Mouse (Mus musculus) mesoderm, embryonic 11.5 days (tissue): ENCODE results near the gene Nt5e.
A peak's percentile ranks its signal among the peaks of the same experiment; 100 is the strongest.

Experiments
- DNase-seq: peaks from one replicate; pipeline ENCODE4 v3.0.0-alpha.2; 2012; ENCODE audit warnings: low read depth, low spot score

The Nt5e gene

DNA sequence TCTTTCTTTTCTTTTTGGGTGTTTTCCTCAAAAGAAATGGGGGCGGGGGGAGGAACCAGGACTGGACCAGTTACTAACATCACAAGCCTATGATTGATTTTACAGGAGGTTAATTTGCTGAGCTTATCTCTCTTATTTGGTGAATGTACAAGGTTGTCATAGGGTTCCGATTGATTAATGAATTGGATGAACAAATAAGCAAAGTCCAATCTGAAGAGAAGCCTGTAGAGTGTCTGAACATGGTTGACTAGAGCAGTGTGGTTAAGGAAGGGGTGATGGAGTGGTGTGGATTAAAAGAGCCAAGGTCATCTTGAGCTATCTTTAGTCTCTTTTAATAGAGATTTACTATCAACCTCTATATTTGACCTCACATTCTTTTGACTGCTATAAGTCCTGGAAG, 17.4 kb downstream of the Nt5e start:
- DNase-seq: no peak

GRCm38 (mm10) chr9:88346857-88347256, 19.9 kb downstream of the Nt5e start:
- no peak for DNase-seq

- no peak for DNase-seq
Measured at GRCm38 (mm10) chr9:88348623-88349022, 21.6 kb downstream of the Nt5e start.

- DNase-seq: no peak
Measured at GRCm38 (mm10) chr9:88350317-88350716, 23.3 kb downstream of the Nt5e start.

GRCm38 (mm10) chr9:88351163-88351562, 24.2 kb downstream of the Nt5e start:
- DNase-seq: no peak

GRCm38 (mm10) chr9:88352741-88353140, 25.7 kb downstream of the Nt5e start:
- peak; percentile 18 for DNase-seq

DNA sequence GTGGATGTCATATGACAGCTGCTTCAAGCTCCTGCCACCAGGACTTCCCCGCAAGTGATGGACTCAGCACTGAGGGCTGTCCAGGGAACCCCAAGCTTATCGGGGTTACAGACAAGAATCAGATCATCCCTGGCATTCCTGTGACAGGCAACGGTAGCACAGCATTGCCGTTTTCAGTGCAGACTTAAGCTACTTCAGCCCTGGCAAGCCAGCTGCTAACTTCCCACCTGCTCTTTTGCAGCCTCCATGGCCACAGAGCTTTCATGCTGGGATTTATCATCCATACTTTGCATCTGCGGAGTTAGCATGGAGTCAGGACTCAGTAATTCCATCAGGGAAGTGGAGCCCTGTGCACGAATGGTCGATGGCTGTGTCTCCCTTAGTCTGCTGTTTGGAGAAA, 26.5 kb downstream of the Nt5e start:
- no peak for DNase-seq

DNA sequence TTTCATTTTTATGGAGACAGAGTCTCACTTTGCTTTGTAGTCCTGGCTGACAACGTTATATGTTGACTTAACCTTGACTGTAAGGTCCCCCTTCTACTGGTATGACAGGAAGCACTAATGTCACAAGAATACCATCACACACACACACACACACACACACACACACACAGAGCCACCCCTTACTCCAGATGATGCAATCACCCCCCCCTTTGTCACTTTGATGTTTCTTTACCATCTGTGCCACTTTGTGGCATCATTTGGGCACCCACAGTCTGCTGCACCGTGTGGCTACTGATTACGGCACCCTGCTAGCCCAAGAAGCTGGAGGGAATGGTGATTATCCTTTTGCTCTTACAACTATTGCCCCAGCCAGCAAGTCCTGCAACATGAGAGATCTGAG, 30.2 kb downstream of the Nt5e start:
- no peak for DNase-seq

GRCm38 (mm10) chr9:88359140-88359539, 32.1 kb downstream of the Nt5e start:
- DNase-seq: no peak

GRCm38 (mm10) chr9:88361211-88361909, 34.4 kb downstream of the Nt5e start:
- DNase-seq: no peak

GRCm38 (mm10) chr9:88362055-88362850, 35.3 kb downstream of the Nt5e start:
- no peak for DNase-seq

- no peak for DNase-seq
Measured at GRCm38 (mm10) chr9:88363102-88363501, 36.1 kb downstream of the Nt5e start.

GRCm38 (mm10) chr9:88366308-88366707, 39.3 kb downstream of the Nt5e start:
- no peak for DNase-seq

- DNase-seq: no peak
Measured at GRCm38 (mm10) chr9:88366819-88367218, 39.8 kb downstream of the Nt5e start.

- no peak for DNase-seq
Measured at GRCm38 (mm10) chr9:88367322-88367721, 40.3 kb downstream of the Nt5e start.

DNA sequence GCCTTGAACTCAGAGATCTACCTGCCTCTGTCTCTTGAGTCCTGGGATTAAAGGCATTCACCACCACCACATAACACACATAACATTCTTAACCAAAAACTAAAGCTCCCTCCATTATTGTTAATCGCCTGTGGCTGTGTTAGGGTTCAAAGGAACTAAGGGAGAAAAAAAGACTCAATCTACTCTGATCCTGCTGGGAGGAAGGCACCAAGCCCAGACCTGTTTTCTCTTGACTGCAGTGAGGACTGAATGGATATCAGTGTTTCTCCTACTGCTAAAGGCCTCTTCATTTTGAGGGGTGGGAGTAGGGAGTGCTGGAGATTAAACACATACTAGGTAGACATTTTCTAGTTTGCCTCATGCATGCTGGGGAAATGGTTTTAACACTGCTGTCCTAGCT, 40.8 kb downstream of the Nt5e start:
- no peak for DNase-seq

GRCm38 (mm10) chr9:88368476-88368875, 41.5 kb downstream of the Nt5e start:
- DNase-seq: no peak

DNA sequence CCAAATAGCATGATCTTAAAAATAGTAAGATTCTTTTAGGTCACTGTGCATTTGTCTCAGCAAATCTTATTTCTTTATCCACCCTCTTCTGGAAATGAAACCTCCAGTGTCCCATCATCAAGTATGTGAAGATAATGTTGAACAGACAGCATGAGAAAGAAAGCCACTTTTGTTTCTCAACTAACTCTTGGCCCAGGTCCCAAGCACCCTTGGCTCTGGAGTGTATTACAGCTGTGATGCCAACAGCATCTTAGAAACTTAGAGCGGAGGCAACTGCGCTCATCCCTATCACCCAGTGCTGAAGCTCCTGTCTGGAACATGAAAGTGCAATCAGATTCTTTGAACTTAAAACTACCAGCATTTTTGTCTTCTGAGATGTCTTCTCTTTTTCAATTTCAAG, 42.7 kb downstream of the Nt5e start:
- DNase-seq: no peak

- no peak for DNase-seq
Measured at GRCm38 (mm10) chr9:88371201-88371600, 44.2 kb downstream of the Nt5e start.

DNA sequence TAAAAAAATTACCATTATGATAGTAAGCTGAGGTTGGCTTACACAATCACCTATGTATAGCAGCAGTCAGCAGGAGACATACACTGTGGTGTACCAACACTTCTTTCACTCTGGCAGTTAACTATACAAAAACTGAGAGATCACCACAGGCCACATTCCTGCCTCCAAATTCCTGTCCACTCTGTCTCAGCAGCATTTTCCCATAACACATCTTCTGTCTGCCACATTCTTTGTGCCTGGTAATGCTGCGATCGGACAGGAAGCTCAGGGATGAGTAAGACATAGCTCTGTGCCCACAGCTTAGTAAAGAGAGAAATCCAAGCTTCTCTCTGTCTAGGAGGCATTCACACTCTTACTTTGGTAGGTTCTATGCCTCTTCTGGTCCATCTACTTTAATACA, 46.0 kb downstream of the Nt5e start:
- peak; percentile 22 for DNase-seq

DNA sequence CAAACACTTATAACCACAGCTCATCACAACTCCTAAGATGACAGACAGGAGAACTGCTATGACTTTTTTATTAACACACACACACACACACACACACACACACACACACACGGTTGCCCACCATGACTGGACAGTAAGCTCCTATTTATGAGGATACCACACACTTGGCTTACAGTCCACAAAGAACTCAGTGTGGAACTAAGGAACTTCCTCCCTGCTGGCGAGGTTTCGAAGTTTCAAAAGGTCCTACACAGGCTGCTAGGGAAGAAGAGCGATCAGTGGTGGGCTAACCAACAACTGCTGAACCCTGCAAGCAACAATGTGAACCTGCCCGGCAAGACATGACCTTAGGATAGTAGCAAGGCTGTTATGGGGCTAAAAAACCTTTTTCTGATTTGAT, 50.5 kb downstream of the Nt5e start:
- DNase-seq: no peak

GRCm38 (mm10) chr9:88379057-88379456, 52.1 kb downstream of the Nt5e start:
- no peak for DNase-seq

DNA sequence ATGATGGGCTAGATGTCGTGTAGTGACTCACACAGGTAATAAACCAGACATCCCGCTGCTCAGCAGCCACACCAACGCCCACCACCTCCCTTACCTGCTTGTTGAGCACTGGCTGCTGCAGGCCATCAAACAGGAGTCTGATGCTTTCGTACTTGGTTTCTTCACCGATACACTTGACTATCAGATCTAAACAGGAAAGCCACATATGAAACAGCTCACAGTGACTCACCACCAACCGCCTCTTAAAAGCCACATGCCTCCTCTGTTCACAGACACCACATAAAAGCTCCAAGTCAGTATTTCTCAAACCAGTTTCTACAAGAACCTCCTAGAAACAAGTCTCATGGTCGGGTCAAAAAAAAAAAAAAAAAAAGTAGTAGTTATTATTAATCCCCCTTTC, 53.1 kb downstream of the Nt5e start:
- no peak for DNase-seq
